Mouse (Mus musculus): ENCODE results near the gene Bola1. TPM values are rescaled to one million over a fixed set of nuclear protein-coding genes. Genes with fewer than 3 reads are reported as not detected.

The Bola1 gene
- polyA plus RNA-seq, 1 experiment, result 38.3 TPM

DNA sequence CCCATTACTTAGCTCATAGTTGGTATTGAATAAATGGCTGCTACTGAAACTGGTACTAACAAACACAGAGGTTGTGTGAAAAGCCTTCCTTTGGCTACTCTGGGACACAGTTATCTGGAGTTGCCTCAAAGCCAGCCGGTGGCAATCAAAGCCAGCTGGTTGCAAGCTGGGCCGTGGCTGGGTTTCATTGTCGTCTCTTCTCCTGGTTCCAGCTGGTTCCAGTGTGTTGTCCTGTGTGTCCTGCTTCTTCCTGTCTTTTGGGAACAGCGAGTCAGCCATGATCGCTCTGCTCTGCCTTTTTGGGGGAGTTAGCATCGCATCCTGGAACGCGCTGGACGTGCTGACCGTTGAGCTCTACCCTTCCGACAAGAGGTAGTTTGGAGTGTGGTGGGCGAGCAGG is 26.5 kb downstream of the Bola1 start:
- TF ChIP-seq CTCF (IDR thresholded peaks at IDR 0.05; ENCODE audit: control insufficient read depth, insufficient read depth, insufficient replicate concordance, low read depth, low read length) (no peak), POLR2A (IDR thresholded peaks at IDR 0.05; ENCODE audit: control insufficient read depth, low read depth, low read length) (no peak)
- H3K36me3 ChIP-seq (ENCODE audit: control insufficient read depth, insufficient read depth, low read length), result no peaks in the 10 kb centered on the region
- no peak overlapping the region for H3K27ac ChIP-seq (ENCODE audit: control insufficient read depth, insufficient read depth, low read depth, low read length)
- no peaks in the 10 kb centered on the region for H3K27me3 ChIP-seq (ENCODE audit: control insufficient read depth, insufficient read depth, low read length)
- no peak overlapping the region for H3K4me3 ChIP-seq (ENCODE audit: control insufficient read depth, low read depth, low read length)
- peaks cover 17% of the 10 kb centered on the region for H3K4me1 ChIP-seq (ENCODE audit: control insufficient read depth, insufficient read depth, low read length)

DNA sequence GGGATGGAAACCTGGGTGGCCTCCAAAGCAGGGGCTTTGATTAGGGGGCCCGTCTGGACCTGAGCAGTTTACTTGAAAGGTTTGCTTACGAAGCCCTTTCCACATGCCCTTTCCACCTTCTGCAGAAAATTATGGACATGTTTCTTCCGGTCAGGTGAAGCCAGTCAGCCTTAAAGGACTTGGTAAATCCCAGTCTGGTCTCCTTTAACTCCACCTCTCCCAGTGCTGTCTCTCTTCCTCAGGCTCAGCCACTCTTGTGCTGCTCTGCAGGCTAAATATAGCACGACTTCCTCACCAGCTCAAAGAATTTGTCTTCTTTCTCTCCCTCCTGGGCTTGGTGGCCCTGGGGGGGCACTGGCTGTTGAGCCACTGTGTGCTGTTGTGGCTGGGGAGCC is 37.1 kb downstream of the Bola1 start:
- no peak for TF ChIP-seq CTCF (IDR thresholded peaks at IDR 0.05; ENCODE audit: control insufficient read depth, insufficient read depth, insufficient replicate concordance, low read depth, low read length)
- no peak for TF ChIP-seq POLR2A (IDR thresholded peaks at IDR 0.05; ENCODE audit: control insufficient read depth, low read depth, low read length)
- Histone ChIP-seq H3K4me3 (ENCODE audit: control insufficient read depth, low read depth, low read length) (no peak overlapping the region), H3K27me3 (ENCODE audit: control insufficient read depth, insufficient read depth, low read length) (no peaks in the 10 kb centered on the region), H3K27ac (ENCODE audit: control insufficient read depth, insufficient read depth, low read depth, low read length) (no peak overlapping the region), H3K4me1 (ENCODE audit: control insufficient read depth, insufficient read depth, low read length) (peaks cover 14% of the 10 kb centered on the region), H3K36me3 (ENCODE audit: control insufficient read depth, insufficient read depth, low read length) (peaks cover 2% of the 10 kb centered on the region; the same call in 1 of the 2 replicates)

DNA sequence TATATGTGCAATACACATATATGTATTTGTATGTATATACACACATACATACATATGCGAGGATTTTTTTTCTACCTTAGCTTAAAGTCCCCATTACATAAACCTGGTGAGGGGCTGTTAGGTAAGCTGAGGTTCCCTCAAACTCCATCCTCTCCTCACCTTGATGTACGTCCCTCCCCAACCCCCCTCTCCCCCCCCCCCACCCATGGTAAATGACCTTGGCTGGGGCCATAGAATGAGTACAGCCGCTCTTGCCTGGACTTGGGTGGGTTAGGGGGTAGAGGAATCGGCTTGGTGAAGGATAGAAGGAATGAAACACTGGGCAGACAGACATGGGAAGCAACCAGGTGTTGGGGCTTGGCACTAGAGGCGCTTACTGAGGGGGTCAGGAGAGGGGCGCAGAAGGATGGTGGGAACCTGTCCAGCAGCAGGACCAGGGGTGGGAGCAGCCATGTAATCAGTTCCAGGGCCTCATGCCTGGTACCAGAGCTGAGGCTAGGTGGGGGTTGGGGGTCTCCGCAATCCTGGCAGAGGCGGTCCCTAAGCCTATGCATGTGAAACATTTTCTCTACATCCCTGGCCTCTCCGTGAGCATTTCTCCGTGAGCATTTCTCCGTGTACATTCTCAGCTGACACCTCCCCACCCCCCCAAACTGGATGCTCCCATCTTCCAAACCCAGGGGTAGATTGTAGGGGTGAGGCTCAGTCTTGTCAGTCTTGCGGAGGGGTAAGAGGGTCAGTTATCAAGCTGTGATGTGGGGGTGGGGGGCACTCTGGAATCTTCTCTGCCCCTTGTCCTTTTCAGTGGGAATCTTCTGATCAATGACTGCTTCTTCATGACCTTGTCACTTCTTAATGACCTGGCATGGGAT is 37.8 kb downstream of the Bola1 start:
- TF ChIP-seq CTCF (IDR thresholded peaks at IDR 0.05; ENCODE audit: control insufficient read depth, insufficient read depth, insufficient replicate concordance, low read depth, low read length) (no peak), POLR2A (IDR thresholded peaks at IDR 0.05; ENCODE audit: control insufficient read depth, low read depth, low read length) (no peak)
- no peak overlapping the region for H3K4me3 ChIP-seq (ENCODE audit: control insufficient read depth, low read depth, low read length)
- H3K36me3 ChIP-seq (ENCODE audit: control insufficient read depth, insufficient read depth, low read length), result peaks cover 2% of the 10 kb centered on the region; the same call in 1 of the 2 replicates
- H3K4me1 ChIP-seq (ENCODE audit: control insufficient read depth, insufficient read depth, low read length), result peaks cover 14% of the 10 kb centered on the region
- H3K27me3 ChIP-seq (ENCODE audit: control insufficient read depth, insufficient read depth, low read length), result no peaks in the 10 kb centered on the region
- no peak overlapping the region for H3K27ac ChIP-seq (ENCODE audit: control insufficient read depth, insufficient read depth, low read depth, low read length)

DNA sequence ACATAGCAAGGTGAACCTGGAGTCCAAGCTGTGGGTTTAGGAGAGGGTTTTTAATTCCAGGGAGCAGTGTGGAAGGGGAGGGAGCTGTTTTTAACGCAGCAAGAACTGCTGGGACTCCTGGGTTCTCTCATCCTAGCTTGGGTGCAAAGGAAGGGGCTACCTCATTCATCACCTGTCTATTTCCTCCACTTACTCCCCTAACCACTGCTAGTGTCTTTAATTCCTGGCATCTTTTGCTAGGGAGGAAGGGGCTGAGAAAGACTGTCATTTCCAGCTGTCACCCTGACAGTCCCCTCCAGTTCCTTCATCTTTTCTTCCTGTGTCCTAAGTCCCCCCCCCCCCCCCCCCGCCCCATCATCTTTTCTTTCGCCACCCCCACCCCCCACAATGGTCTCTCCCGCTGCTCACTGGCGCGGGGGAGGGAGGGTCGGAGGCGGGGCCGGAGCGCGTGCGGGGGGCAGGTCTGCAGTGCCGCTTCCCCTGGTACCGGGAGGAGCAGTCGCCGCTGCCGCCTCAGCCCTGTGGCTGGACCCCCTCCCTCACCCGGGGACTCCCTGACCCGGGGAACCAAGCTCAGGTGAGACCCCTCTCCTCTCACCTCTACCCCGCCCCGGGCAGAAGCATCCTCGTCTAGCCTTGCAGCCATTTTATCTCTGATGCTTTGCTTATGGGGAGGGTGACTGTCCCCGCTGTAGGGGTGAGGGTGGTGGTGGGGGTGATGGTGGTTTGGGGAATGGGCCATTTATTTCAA is 38.6 kb downstream of the Bola1 start, which contains the start of gene Sv2a:
Gene Sv2a, plus strand, starts transcription at position 425 of the 751 bp plus-strand sequence.
- TF ChIP-seq CTCF (IDR thresholded peaks at IDR 0.05; ENCODE audit: control insufficient read depth, insufficient read depth, insufficient replicate concordance, low read depth, low read length) (no peak), POLR2A (IDR thresholded peaks at IDR 0.05; ENCODE audit: control insufficient read depth, low read depth, low read length) (no peak)
- Histone ChIP-seq H3K4me3 (ENCODE audit: control insufficient read depth, low read depth, low read length) (peak within 1 kb of the TSS; percentile 79), H3K36me3 (ENCODE audit: control insufficient read depth, insufficient read depth, low read length) (peaks cover 4% of the 10 kb centered on the region; the same call in 1 of the 2 replicates), H3K27ac (ENCODE audit: control insufficient read depth, insufficient read depth, low read depth, low read length) (no peak within 1 kb of the TSS), H3K4me1 (ENCODE audit: control insufficient read depth, insufficient read depth, low read length) (peaks cover 14% of the 10 kb centered on the region), H3K27me3 (ENCODE audit: control insufficient read depth, insufficient read depth, low read length) (no peaks in the 10 kb centered on the region)

DNA sequence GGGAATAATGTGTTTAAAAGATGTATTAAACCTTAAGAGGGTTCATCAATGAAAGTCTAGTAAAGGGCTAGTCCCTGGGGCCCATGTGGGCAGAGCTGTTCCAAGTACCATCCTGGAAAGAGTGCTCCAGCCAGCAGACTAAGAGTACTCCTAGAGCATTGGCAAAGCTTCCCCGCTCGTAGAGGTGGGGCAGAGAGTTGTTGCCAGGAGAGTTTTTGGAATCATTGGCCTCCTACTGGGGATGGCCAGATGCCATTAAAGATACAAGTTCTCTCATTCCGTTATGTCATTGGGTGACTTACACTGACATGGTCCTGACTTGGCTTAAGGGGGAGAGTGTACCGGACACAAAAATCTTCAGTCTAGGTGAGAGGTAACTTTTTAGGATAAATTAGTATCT is 40.0 kb downstream of the Bola1 start:
- no peaks in the 10 kb centered on the region for H3K27me3 ChIP-seq (ENCODE audit: control insufficient read depth, insufficient read depth, low read length)
- TF ChIP-seq POLR2A (IDR thresholded peaks at IDR 0.05; ENCODE audit: control insufficient read depth, low read depth, low read length) (no peak), CTCF (IDR thresholded peaks at IDR 0.05; ENCODE audit: control insufficient read depth, insufficient read depth, insufficient replicate concordance, low read depth, low read length) (no peak)
- no peak overlapping the region for H3K4me3 ChIP-seq (ENCODE audit: control insufficient read depth, low read depth, low read length)
- H3K36me3 ChIP-seq (ENCODE audit: control insufficient read depth, insufficient read depth, low read length), result peaks cover 8% of the 10 kb centered on the region
- peaks cover 14% of the 10 kb centered on the region for H3K4me1 ChIP-seq (ENCODE audit: control insufficient read depth, insufficient read depth, low read length)
- no peak overlapping the region for H3K27ac ChIP-seq (ENCODE audit: control insufficient read depth, insufficient read depth, low read depth, low read length)

DNA sequence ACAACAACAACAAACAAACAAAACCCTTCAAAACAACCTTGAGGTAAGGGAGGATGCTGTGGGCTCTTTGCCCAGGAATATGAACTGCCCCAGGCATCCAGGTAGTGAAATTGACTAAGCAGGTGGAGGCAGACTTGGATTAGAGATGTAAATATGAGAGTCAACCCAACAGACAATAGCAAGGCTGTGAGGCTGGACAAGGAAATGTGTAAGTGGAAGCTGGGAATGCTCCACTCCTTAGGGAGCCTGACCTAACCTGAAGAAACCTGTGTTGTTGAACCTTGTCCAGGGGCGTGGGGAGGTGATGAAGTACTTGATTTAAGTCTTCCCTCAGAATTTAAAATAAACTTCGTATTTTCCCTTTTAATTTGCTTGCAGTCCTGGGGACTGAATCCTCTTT is 40.6 kb downstream of the Bola1 start:
- H3K27me3 ChIP-seq (ENCODE audit: control insufficient read depth, insufficient read depth, low read length), result no peaks in the 10 kb centered on the region
- H3K27ac ChIP-seq (ENCODE audit: control insufficient read depth, insufficient read depth, low read depth, low read length), result no peak overlapping the region
- H3K4me1 ChIP-seq (ENCODE audit: control insufficient read depth, insufficient read depth, low read length), result peaks cover 14% of the 10 kb centered on the region
- peaks cover 9% of the 10 kb centered on the region for H3K36me3 ChIP-seq (ENCODE audit: control insufficient read depth, insufficient read depth, low read length)
- TF ChIP-seq POLR2A (IDR thresholded peaks at IDR 0.05; ENCODE audit: control insufficient read depth, low read depth, low read length) (no peak), CTCF (IDR thresholded peaks at IDR 0.05; ENCODE audit: control insufficient read depth, insufficient read depth, insufficient replicate concordance, low read depth, low read length) (no peak)
- H3K4me3 ChIP-seq (ENCODE audit: control insufficient read depth, low read depth, low read length), result no peak overlapping the region

DNA sequence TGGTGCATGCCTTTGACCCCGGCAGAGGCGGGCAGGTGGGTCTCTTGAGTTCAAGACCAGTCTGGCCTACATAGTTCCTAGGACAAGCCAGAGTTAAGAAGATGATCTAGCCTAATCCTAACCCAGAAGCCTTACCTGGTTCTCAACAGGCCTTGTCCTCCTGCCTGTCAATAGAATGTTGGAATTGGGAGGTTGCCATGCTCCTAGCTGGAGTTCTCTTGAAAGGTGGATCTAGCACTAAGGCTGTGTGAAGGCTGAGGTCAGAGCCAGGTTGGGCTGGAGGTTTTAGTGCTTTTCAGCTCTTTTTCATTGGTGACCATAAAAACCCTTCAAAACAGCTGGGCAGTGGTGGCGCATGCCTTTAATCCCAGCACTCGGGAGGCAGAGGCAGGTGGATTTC is 41.1 kb downstream of the Bola1 start:
- Histone ChIP-seq H3K36me3 (ENCODE audit: control insufficient read depth, insufficient read depth, low read length) (peaks cover 10% of the 10 kb centered on the region), H3K27me3 (ENCODE audit: control insufficient read depth, insufficient read depth, low read length) (no peaks in the 10 kb centered on the region), H3K27ac (ENCODE audit: control insufficient read depth, insufficient read depth, low read depth, low read length) (no peak overlapping the region), H3K4me1 (ENCODE audit: control insufficient read depth, insufficient read depth, low read length) (peaks cover 14% of the 10 kb centered on the region), H3K4me3 (ENCODE audit: control insufficient read depth, low read depth, low read length) (no peak overlapping the region)
- TF ChIP-seq POLR2A (IDR thresholded peaks at IDR 0.05; ENCODE audit: control insufficient read depth, low read depth, low read length) (no peak), CTCF (IDR thresholded peaks at IDR 0.05; ENCODE audit: control insufficient read depth, insufficient read depth, insufficient replicate concordance, low read depth, low read length) (no peak)

All from testis, adult 2 months (tissue).